Mouse (Mus musculus): ENCODE results near the gene Ap3s2. TPM values are rescaled to one million over a fixed set of nuclear protein-coding genes. Genes with fewer than 3 reads are reported as not detected.

The Ap3s2 gene
- polyA plus RNA-seq (2014; fragmentation: Illumina TruSeq; extraction: RNeasy Lipid Tissue Mini Kit (QIAGEN cat#74804); ENCODE audit: low read depth, low replicate concordance) = 42.6 TPM

DNA sequence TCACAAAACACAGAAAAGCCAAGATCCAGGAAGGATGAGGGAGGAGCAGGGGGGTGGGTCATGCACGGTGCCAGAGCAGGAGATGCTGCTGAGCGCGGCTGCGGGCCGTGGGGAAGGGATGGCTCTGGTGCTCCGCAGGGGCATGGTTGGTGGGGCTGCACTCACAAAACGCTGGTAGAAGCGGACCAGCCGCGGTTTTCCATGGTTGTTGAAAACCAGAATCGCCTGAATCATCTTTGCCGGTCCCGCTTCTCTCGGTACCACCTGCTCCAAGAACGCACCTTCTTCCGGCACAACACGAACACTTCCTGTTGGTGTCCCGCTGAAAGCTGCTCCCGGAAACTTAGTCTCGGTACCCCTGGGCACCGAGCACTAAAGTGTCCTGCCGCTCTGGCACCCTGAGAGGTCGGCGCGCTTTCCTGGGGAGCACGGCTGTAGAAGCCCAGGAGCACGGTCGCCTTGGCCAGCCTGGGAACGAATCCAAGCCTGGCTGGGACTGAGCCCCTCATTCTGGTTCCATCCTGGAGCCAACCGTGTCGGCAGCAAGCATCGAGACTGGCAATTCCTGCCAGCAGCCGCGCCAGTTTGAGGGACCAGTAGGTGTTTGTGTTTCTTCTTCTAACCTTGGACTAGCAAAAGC, at the start of gene Ap3s2:
Gene Ap3s2 (minus strand): TSS at position 306 of the 640 bp plus-strand sequence.

DNA sequence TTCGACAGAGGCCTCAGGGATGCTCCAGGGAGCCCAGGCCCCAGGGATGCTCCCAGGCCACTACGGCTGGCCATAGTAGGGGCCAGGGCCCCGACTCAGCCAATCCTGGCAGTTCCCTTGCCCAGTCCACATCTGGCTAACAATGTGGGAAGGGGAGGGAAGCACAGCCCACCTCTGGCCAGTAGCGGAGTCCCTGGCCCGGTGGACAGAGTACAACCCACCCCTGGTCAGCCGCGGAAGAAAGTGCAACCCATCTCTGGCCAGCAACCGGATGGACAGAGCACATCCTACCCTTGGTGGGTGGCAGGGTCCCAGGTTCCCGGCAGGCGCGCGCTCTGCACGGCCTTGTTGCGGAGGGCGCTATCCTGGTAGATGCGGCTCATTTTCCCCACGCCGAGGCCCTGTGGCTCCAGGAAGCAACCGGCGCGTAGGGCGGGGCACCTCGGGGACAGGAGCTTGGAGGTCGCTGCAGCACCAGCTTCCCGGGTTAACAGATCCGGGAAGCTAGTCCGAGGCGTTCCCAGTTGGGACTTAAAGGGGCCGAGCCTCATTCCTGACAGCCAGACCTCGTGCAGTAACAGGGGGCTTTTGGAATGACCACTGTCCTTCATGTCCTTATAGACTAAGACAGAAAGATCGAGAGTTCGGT, 14.5 kb upstream of the Ap3s2 start, which contains the start of gene Arpin:
Gene Arpin (minus strand): TSS at position 498 of the 649 bp plus-strand sequence.

GRCm38 (mm10) chr7:79860811-79861210, 59.6 kb downstream of the Ap3s2 start, which contains the start of gene Anpep:
Anpep (minus strand) TSS chr7:79861059.

Other genes starting within 250 kb of the Ap3s2 start
- gene Kif7, start 204.9 kb downstream of the Ap3s2 start, polyA plus RNA-seq (2014; fragmentation: Illumina TruSeq; extraction: RNeasy Lipid Tissue Mini Kit (QIAGEN cat#74804); ENCODE audit: low read depth, low replicate concordance) = 0.20 TPM
- 1.1 TPM for gene Plin1, start 187.7 kb downstream of the Ap3s2 start, polyA plus RNA-seq (2014; fragmentation: Illumina TruSeq; extraction: RNeasy Lipid Tissue Mini Kit (QIAGEN cat#74804); ENCODE audit: low read depth, low replicate concordance)
- gene Pex11a, start 177.5 kb downstream of the Ap3s2 start, polyA plus RNA-seq (2014; fragmentation: Illumina TruSeq; extraction: RNeasy Lipid Tissue Mini Kit (QIAGEN cat#74804); ENCODE audit: low read depth, low replicate concordance) = 40.0 TPM
- 1.5 TPM for gene Wdr93, start 177.5 kb downstream of the Ap3s2 start, polyA plus RNA-seq (2014; fragmentation: Illumina TruSeq; extraction: RNeasy Lipid Tissue Mini Kit (QIAGEN cat#74804); ENCODE audit: low read depth, low replicate concordance)
- gene Mesp1, start 126.9 kb downstream of the Ap3s2 start, polyA plus RNA-seq (2014; fragmentation: Illumina TruSeq; extraction: RNeasy Lipid Tissue Mini Kit (QIAGEN cat#74804); ENCODE audit: low read depth, low replicate concordance) = not detected
- gene Mesp2, start 109.9 kb downstream of the Ap3s2 start, polyA plus RNA-seq (2014; fragmentation: Illumina TruSeq; extraction: RNeasy Lipid Tissue Mini Kit (QIAGEN cat#74804); ENCODE audit: low read depth, low replicate concordance) = not detected
- 36.1 TPM for gene Anpep, start 59.6 kb downstream of the Ap3s2 start, polyA plus RNA-seq (2014; fragmentation: Illumina TruSeq; extraction: RNeasy Lipid Tissue Mini Kit (QIAGEN cat#74804); ENCODE audit: low read depth, low replicate concordance)
- gene Arpin, start 14.7 kb upstream of the Ap3s2 start, polyA plus RNA-seq (2014; fragmentation: Illumina TruSeq; extraction: RNeasy Lipid Tissue Mini Kit (QIAGEN cat#74804); ENCODE audit: low read depth, low replicate concordance) = 10.0 TPM
- gene Zfp710, start 104.2 kb upstream of the Ap3s2 start, polyA plus RNA-seq (2014; fragmentation: Illumina TruSeq; extraction: RNeasy Lipid Tissue Mini Kit (QIAGEN cat#74804); ENCODE audit: low read depth, low replicate concordance) = 0.73 TPM
- 35.3 TPM for gene Idh2, start 194.7 kb upstream of the Ap3s2 start, polyA plus RNA-seq (2014; fragmentation: Illumina TruSeq; extraction: RNeasy Lipid Tissue Mini Kit (QIAGEN cat#74804); ENCODE audit: low read depth, low replicate concordance)